Mouse (Mus musculus) stomach, embryonic 16.5 days (tissue): ENCODE measurements at regions not wholly inside any gene's neighbourhood (a gene's known extent, or its start where the extent isn't known, plus 50 kb on each side); places are given as distances from the start of the nearest gene placed in this dataset.

Experiments used
- ATAC-seq: fragments of 200-750 bp; cut with Nextera tagmentation; 2 replicates; pipeline ENCODE4 v1.8.0; 2017; ENCODE audit warnings: moderate number of reproducible peaks, moderate TSS enrichment; ENCODE audit not compliant: insufficient read depth, low FRiP score
- H3K27ac ChIP-seq: fragments of 300-500 bp; sonication (generic); 2 replicates; pipeline ENCODE4 v1.5.1; 2014; ENCODE audit warnings: low read length
- H3K27me3 ChIP-seq: fragments of 300-500 bp; sonication (generic); 2 replicates; pipeline ENCODE4 v1.6.1; 2014; ENCODE audit warnings: low read length, control low read depth, mixed read lengths; ENCODE audit not compliant: control insufficient read depth, insufficient read depth
- H3K36me3 ChIP-seq: fragments of 300-500 bp; sonication (generic); 2 replicates; pipeline ENCODE4 v1.6.1; 2014; ENCODE audit warnings: low read length; ENCODE audit not compliant: control insufficient read depth, insufficient read depth
- H3K4me1 ChIP-seq: fragments of 300-500 bp; sonication (generic); 2 replicates; pipeline ENCODE4 v1.6.1; 2014; ENCODE audit warnings: low read length, control low read depth, mixed read lengths; ENCODE audit not compliant: control insufficient read depth, insufficient read depth
- H3K4me2 ChIP-seq: fragments of 300-500 bp; sonication (generic); 2 replicates; pipeline ENCODE4 v1.6.1; 2014; ENCODE audit warnings: low read depth, low read length, mixed read lengths
- H3K4me3 ChIP-seq: fragments of 300-500 bp; sonication (generic); replicated peaks from 2 replicates; pipeline ENCODE4 v1.5.1; 2014; ENCODE audit warnings: mild to moderate bottlenecking, low read length
- H3K9ac ChIP-seq: fragments of 300-500 bp; sonication (generic); 2 replicates; pipeline ENCODE4 v1.6.1; 2014; ENCODE audit warnings: low read length
- H3K9me3 ChIP-seq: fragments of 300-500 bp; sonication (generic); replicated peaks from 2 replicates; pipeline ENCODE4 v1.6.1; 2016; ENCODE audit warnings: low read length, control low read depth; ENCODE audit not compliant: control insufficient read depth
- WGBS: fragments of 180-500 bp; shearing (Covaris S2); extraction: QIAGEN DNeasy Blood & Tissue Kit; methylation state at CpG from one replicate; pipeline ENCODE4 v1.1.7; 2014; 5-methylcytosine and 5-hydroxymethylcytosine counted together

GRCm38 (mm10) chr14:80789131-80789530 lies 805.2 kb downstream of the Olfm4 start:
- Histone ChIP-seq H3K9ac (no peak overlapping the region), H3K9me3 (no peaks in the 10 kb centered on the region), H3K4me2 (no peak overlapping the region), H3K27me3 (no peaks in the 10 kb centered on the region), H3K36me3 (no peaks in the 10 kb centered on the region), H3K4me3 (no peak overlapping the region), H3K27ac (no peak overlapping the region), H3K4me1 (no peaks in the 10 kb centered on the region)
- 95% methylated on average over 1 of the region's 1 CpGs for WGBS
- no peak for ATAC-seq

- H3K9ac ChIP-seq: no peak overlapping the region
- no peak for ATAC-seq
- no peak overlapping the region for H3K4me2 ChIP-seq
- WGBS: 76% methylated on average over 6 of the region's 6 CpGs
- no peak overlapping the region for H3K4me3 ChIP-seq
- H3K4me1 ChIP-seq: no peaks in the 10 kb centered on the region
- H3K36me3 ChIP-seq: no peaks in the 10 kb centered on the region
- H3K27me3 ChIP-seq: no peaks in the 10 kb centered on the region
- no peak overlapping the region for H3K27ac ChIP-seq
- H3K9me3 ChIP-seq: no peaks in the 10 kb centered on the region
Measured at GRCm38 (mm10) chr14:80799370-80799959, 815.6 kb downstream of the Olfm4 start.

GRCm38 (mm10) chr14:80830476-80830875 lies 846.6 kb downstream of the Olfm4 start:
- H3K27me3 ChIP-seq: no peaks in the 10 kb centered on the region
- H3K9me3 ChIP-seq: no peaks in the 10 kb centered on the region
- H3K4me3 ChIP-seq: no peak overlapping the region
- WGBS: 74% methylated on average over 3 of the region's 3 CpGs
- no peaks in the 10 kb centered on the region for H3K36me3 ChIP-seq
- no peaks in the 10 kb centered on the region for H3K4me1 ChIP-seq
- ATAC-seq: no peak
- no peak overlapping the region for H3K9ac ChIP-seq
- no peak overlapping the region for H3K4me2 ChIP-seq
- no peak overlapping the region for H3K27ac ChIP-seq

DNA sequence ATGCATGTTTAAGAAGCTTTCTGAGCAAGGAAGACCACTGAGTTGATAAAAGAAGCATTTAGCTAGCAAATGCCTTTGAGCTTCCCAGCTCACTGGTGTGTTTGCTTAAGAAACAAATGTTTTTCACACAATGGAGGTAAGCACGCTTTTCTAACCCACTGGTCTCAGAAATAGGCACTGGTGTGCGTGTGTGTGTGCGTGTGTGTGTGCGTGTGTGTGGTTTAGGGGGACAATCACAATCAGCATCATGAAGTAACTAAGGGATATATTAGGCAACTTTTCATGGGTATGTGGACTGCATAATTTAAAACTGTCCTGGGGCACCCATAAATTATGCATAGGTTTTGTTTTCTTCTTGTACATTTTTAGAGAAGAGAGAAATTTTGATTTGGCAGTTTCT lies 860.7 kb downstream of the Olfm4 start:
- Histone ChIP-seq H3K4me2 (no peak overlapping the region), H3K4me1 (no peaks in the 10 kb centered on the region), H3K27me3 (no peaks in the 10 kb centered on the region), H3K4me3 (no peak overlapping the region), H3K36me3 (no peaks in the 10 kb centered on the region), H3K9me3 (no peaks in the 10 kb centered on the region), H3K9ac (no peak overlapping the region), H3K27ac (no peak overlapping the region)
- WGBS: 78% methylated on average over 4 of the region's 4 CpGs
- ATAC-seq: no peak

- Histone ChIP-seq H3K27ac (no peak overlapping the region), H3K4me2 (peak overlapping the region; percentile 43; the same call in 1 of the 2 replicates), H3K9ac (peak overlapping the region; percentile 50; the same call in 1 of the 2 replicates), H3K36me3 (no peaks in the 10 kb centered on the region), H3K4me1 (no peaks in the 10 kb centered on the region), H3K4me3 (no peak overlapping the region; the same call in 1 of the 2 replicates), H3K27me3 (no peaks in the 10 kb centered on the region), H3K9me3 (no peaks in the 10 kb centered on the region)
- WGBS: 28% methylated on average over 14 of the region's 14 CpGs
- ATAC-seq: peak; percentile 78; the same call in 1 of the 2 replicates
Measured at GRCm38 (mm10) chr14:80845576-80846269, 861.8 kb downstream of the Olfm4 start.

- WGBS: 72% methylated on average over 9 of the region's 9 CpGs
- no peak overlapping the region for H3K9ac ChIP-seq
- no peak overlapping the region for H3K4me3 ChIP-seq
- no peaks in the 10 kb centered on the region for H3K4me1 ChIP-seq
- H3K4me2 ChIP-seq: no peak overlapping the region
- no peak overlapping the region for H3K27ac ChIP-seq
- no peaks in the 10 kb centered on the region for H3K36me3 ChIP-seq
- H3K27me3 ChIP-seq: no peaks in the 10 kb centered on the region
- no peak for ATAC-seq
- no peaks in the 10 kb centered on the region for H3K9me3 ChIP-seq
Measured at GRCm38 (mm10) chr14:80846420-80847083, 862.7 kb downstream of the Olfm4 start.
